Mouse (Mus musculus) stomach, embryonic 15.5 days (tissue): ENCODE data around the gene Rap2a. TPM values are rescaled to one million over a fixed set of nuclear protein-coding genes. Genes with fewer than 3 reads are reported as not detected.

Experiments used
- ATAC-seq: fragments of 200-750 bp; cut with Nextera tagmentation; 2 replicates; pipeline ENCODE4 v1.8.0; 2017; ENCODE audit warnings: low read depth, moderate number of reproducible peaks, moderate TSS enrichment; ENCODE audit not compliant: insufficient read depth, low FRiP score
- H3K27ac ChIP-seq: fragments of 300-500 bp; sonication (generic); 2 replicates; pipeline ENCODE4 v1.5.1; 2015; ENCODE audit warnings: mild to moderate bottlenecking, inconsistent platforms
- H3K27me3 ChIP-seq: fragments of 300-500 bp; sonication (generic); replicated peaks from 2 replicates; pipeline ENCODE4 v1.6.1; 2015; ENCODE audit warnings: inconsistent platforms
- H3K36me3 ChIP-seq: fragments of 300-500 bp; sonication (generic); 2 replicates; pipeline ENCODE4 v1.6.1; 2015; ENCODE audit warnings: inconsistent platforms
- H3K4me1 ChIP-seq: fragments of 300-500 bp; sonication (generic); 2 replicates; pipeline ENCODE4 v1.6.1; 2015; ENCODE audit warnings: inconsistent platforms
- H3K4me2 ChIP-seq: fragments of 300-500 bp; sonication (generic); 2 replicates; pipeline ENCODE4 v1.6.1; 2015; ENCODE audit warnings: mild to moderate bottlenecking, inconsistent platforms
- H3K4me3 ChIP-seq: fragments of 300-500 bp; sonication (generic); replicated peaks from 2 replicates; pipeline ENCODE4 v1.5.1; 2015; ENCODE audit warnings: inconsistent platforms
- H3K9ac ChIP-seq: fragments of 300-500 bp; sonication (generic); 2 replicates; pipeline ENCODE4 v1.6.1; 2015; ENCODE audit warnings: inconsistent platforms
- H3K9me3 ChIP-seq: fragments of 300-500 bp; sonication (generic); 2 replicates; pipeline ENCODE4 v1.6.1; 2016; ENCODE audit warnings: inconsistent platforms
- WGBS: fragments of 180-500 bp; shearing (Covaris S2); methylation state at CpG from one replicate; pipeline ENCODE4 v1.1.7; 2015; 5-methylcytosine and 5-hydroxymethylcytosine counted together
- polyA plus RNA-seq: library from polyadenylated mRNA; unstranded; fragments of >200 nt; fragmentation: Nextera tagmentation; extraction: Ambion mirVana; gene quantifications from 2 replicates; pipeline ENCODE4 v1.2.1, GENCODE M21; 2015

Rap2a gene
- polyA plus RNA-seq, 1 experiment from 2014 or later: 21.0 TPM

GRCm38 (mm10) chr14:120544495-120544894 lies 66.3 kb downstream of the Rap2a start:
- H3K27me3 ChIP-seq: no peaks in the 10 kb centered on the region
- no peaks in the 10 kb centered on the region for H3K36me3 ChIP-seq
- H3K4me1 ChIP-seq: no peaks in the 10 kb centered on the region
- ATAC-seq: no peak
- no peak overlapping the region for H3K4me2 ChIP-seq
- 78% methylated on average over 6 of the region's 6 CpGs for WGBS
- no peak overlapping the region for H3K4me3 ChIP-seq
- no peak overlapping the region for H3K9ac ChIP-seq
- no peak overlapping the region for H3K27ac ChIP-seq
- H3K9me3 ChIP-seq: no peaks in the 10 kb centered on the region

DNA sequence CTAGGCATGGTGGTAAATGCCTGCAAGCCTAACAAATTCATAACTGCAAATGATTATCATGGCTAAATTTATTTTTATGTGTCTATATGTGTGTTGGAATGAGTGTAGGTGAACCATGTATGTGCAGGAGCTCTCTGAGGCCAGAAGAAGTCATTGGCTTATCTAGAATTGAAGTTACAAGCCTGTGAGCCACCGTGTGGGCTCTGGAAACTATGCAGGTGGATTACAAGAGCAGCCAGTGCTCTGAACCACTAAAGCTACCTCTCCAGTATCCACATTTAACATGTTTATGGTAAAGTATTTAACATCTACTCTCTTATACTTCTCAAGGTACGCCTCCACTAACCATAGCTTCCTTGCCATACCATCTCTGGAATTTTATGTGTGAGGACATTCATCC lies 66.7 kb downstream of the Rap2a start:
- H3K27ac ChIP-seq: no peak overlapping the region
- no peaks in the 10 kb centered on the region for H3K27me3 ChIP-seq
- ATAC-seq: no peak
- H3K4me1 ChIP-seq: no peaks in the 10 kb centered on the region
- no peaks in the 10 kb centered on the region for H3K36me3 ChIP-seq
- no peak overlapping the region for H3K4me2 ChIP-seq
- H3K4me3 ChIP-seq: no peak overlapping the region
- H3K9me3 ChIP-seq: no peaks in the 10 kb centered on the region
- no peak overlapping the region for H3K9ac ChIP-seq
- 71% methylated on average over 2 of the region's 2 CpGs for WGBS

Other genes with a start within 250 kb of the Rap2a start
- gene Mbnl2, start 202.8 kb upstream of the Rap2a start, polyA plus RNA-seq: 109 and 116 TPM in 2 replicates